Mouse (Mus musculus): Measurements from ENCODE around the gene Nrtn.

GRCm38 (mm10) chr17:56761077-56761476, 3.7 kb upstream of the Nrtn start:
- no peak for TF ChIP-seq POLR2A (IDR thresholded peaks at IDR 0.05; ENCODE audit: borderline replicate concordance, control insufficient read depth, low read depth, low read length)
- no peak for TF ChIP-seq CTCF (IDR thresholded peaks at IDR 0.05; ENCODE audit: control insufficient read depth, insufficient read depth, low read length)
